Mouse (Mus musculus): Measurements from ENCODE around the gene Gtf3a. TPM values are rescaled to one million over a fixed set of nuclear protein-coding genes. Genes with fewer than 3 reads are reported as not detected.

Gene Gtf3a
- polyA plus RNA-seq, 1 experiment from 2014 or later: 79.2 TPM

GRCm38 (mm10) chr5:146987588-146987987 lies 39.1 kb downstream of the Gtf3a start:
- no peak for ATAC-seq (ENCODE audit: extremely low read depth, insufficient number of reproducible peaks, low FRiP score, low TSS enrichment)
- Histone ChIP-seq H3K4me1 (peaks cover 5% of the 10 kb centered on the region), H3K9me3 (no peaks in the 10 kb centered on the region), H3K36me3 (no peaks in the 10 kb centered on the region), H3K27ac (replicated peaks) (no peak overlapping the region), H3K4me2 (no peak overlapping the region), H3K4me3 (no peak overlapping the region), H3K9ac (no peak overlapping the region), H3K27me3 (replicated peaks) (peaks cover 49% of the 10 kb centered on the region)
- WGBS: 87% methylated on average over 10 of the region's 10 CpGs

- Histone ChIP-seq H3K9me3 (no peaks in the 10 kb centered on the region), H3K4me2 (no peak overlapping the region), H3K36me3 (no peaks in the 10 kb centered on the region), H3K9ac (no peak overlapping the region), H3K4me1 (peaks cover 5% of the 10 kb centered on the region), H3K27me3 (replicated peaks) (peaks cover 37% of the 10 kb centered on the region), H3K4me3 (no peak overlapping the region), H3K27ac (replicated peaks) (no peak overlapping the region)
- no peak for ATAC-seq (ENCODE audit: extremely low read depth, insufficient number of reproducible peaks, low FRiP score, low TSS enrichment)
- 35% methylated on average over 5 of the region's 5 CpGs for WGBS
These were observed 40.6 kb downstream of the Gtf3a start for GRCm38 (mm10) chr5:146989051-146989450.

- Histone ChIP-seq H3K9me3 (no peaks in the 10 kb centered on the region), H3K4me3 (no peak overlapping the region), H3K27ac (replicated peaks) (no peak overlapping the region), H3K36me3 (no peaks in the 10 kb centered on the region), H3K4me1 (peaks cover 5% of the 10 kb centered on the region), H3K9ac (no peak overlapping the region), H3K27me3 (replicated peaks) (0 out of 2 replicates have a peak, but pooled peaks cover 3% of the 10 kb centered on the region), H3K4me2 (no peak overlapping the region)
- ATAC-seq (ENCODE audit: extremely low read depth, insufficient number of reproducible peaks, low FRiP score, low TSS enrichment): no peak
- WGBS: 64% methylated on average over 8 of the region's 8 CpGs
These were observed 45.1 kb downstream of the Gtf3a start for GRCm38 (mm10) chr5:146993509-146993908.

GRCm38 (mm10) chr5:146994973-146995372 lies 46.5 kb downstream of the Gtf3a start:
- WGBS: 39% methylated on average over 6 of the region's 6 CpGs
- no peak for ATAC-seq (ENCODE audit: extremely low read depth, insufficient number of reproducible peaks, low FRiP score, low TSS enrichment)
- no peaks in the 10 kb centered on the region for H3K36me3 ChIP-seq

GRCm38 (mm10) chr5:146996812-146997211 lies 48.4 kb downstream of the Gtf3a start:
- H3K27ac ChIP-seq (replicated peaks): no peak overlapping the region
- H3K4me2 ChIP-seq: no peak overlapping the region
- no peaks in the 10 kb centered on the region for H3K4me1 ChIP-seq
- 0 out of 2 replicates have a peak, but pooled peaks cover 3% of the 10 kb centered on the region for H3K27me3 ChIP-seq (replicated peaks)
- WGBS: 76% methylated on average over 7 of the region's 7 CpGs
- no peaks in the 10 kb centered on the region for H3K36me3 ChIP-seq
- no peak for ATAC-seq (ENCODE audit: extremely low read depth, insufficient number of reproducible peaks, low FRiP score, low TSS enrichment)
- peaks cover 4% of the 10 kb centered on the region for H3K9me3 ChIP-seq
- H3K4me3 ChIP-seq: no peak overlapping the region
- H3K9ac ChIP-seq: no peak overlapping the region

More at GRCm38 (mm10) chr5:146994973-146995372, 46.5 kb downstream of the Gtf3a start:
- Histone ChIP-seq H3K27me3 (replicated peaks) (0 out of 2 replicates have a peak, but pooled peaks cover 3% of the 10 kb centered on the region), H3K27ac (replicated peaks) (no peak overlapping the region), H3K4me2 (no peak overlapping the region), H3K4me1 (no peaks in the 10 kb centered on the region), H3K9me3 (peaks cover 4% of the 10 kb centered on the region; the same call in 1 of the 2 replicates), H3K4me3 (no peak overlapping the region), H3K9ac (no peak overlapping the region)

GRCm38 (mm10) chr5:146998802-146999201 lies 50.3 kb downstream of the Gtf3a start:
- no peaks in the 10 kb centered on the region for H3K36me3 ChIP-seq
- H3K9ac ChIP-seq: no peak overlapping the region
- H3K4me2 ChIP-seq: no peak overlapping the region
- no peaks in the 10 kb centered on the region for H3K27me3 ChIP-seq (replicated peaks)
- WGBS: 87% methylated on average over 12 of the region's 12 CpGs
- no peak overlapping the region for H3K4me3 ChIP-seq
- ATAC-seq (ENCODE audit: extremely low read depth, insufficient number of reproducible peaks, low FRiP score, low TSS enrichment): no peak
- H3K9me3 ChIP-seq: peaks cover 11% of the 10 kb centered on the region
- H3K4me1 ChIP-seq: no peaks in the 10 kb centered on the region
- no peak overlapping the region for H3K27ac ChIP-seq (replicated peaks)

GRCm38 (mm10) chr5:147001312-147001711 lies 52.9 kb downstream of the Gtf3a start:
- H3K4me1 ChIP-seq: no peaks in the 10 kb centered on the region
- H3K27ac ChIP-seq (replicated peaks): no peak overlapping the region
- no peak overlapping the region for H3K9ac ChIP-seq
- no peak for ATAC-seq (ENCODE audit: extremely low read depth, insufficient number of reproducible peaks, low FRiP score, low TSS enrichment)
- no peak overlapping the region for H3K4me3 ChIP-seq
- WGBS: 83% methylated on average over 4 of the region's 4 CpGs
- no peaks in the 10 kb centered on the region; the same call in 1 of the 2 replicates for H3K27me3 ChIP-seq (replicated peaks)
- peaks cover 14% of the 10 kb centered on the region for H3K9me3 ChIP-seq
- H3K36me3 ChIP-seq: no peaks in the 10 kb centered on the region
- H3K4me2 ChIP-seq: no peak overlapping the region

- no peak overlapping the region for H3K9ac ChIP-seq
- no peak overlapping the region for H3K27ac ChIP-seq (replicated peaks)
- H3K4me1 ChIP-seq: no peaks in the 10 kb centered on the region
- WGBS: 67% methylated on average over 1 of the region's 1 CpGs
- H3K9me3 ChIP-seq: peaks cover 14% of the 10 kb centered on the region
- no peak overlapping the region for H3K4me3 ChIP-seq
- no peaks in the 10 kb centered on the region for H3K36me3 ChIP-seq
- no peak overlapping the region for H3K4me2 ChIP-seq
- no peak for ATAC-seq (ENCODE audit: extremely low read depth, insufficient number of reproducible peaks, low FRiP score, low TSS enrichment)
- H3K27me3 ChIP-seq (replicated peaks): no peaks in the 10 kb centered on the region; the same call in 1 of the 2 replicates
These were observed 54.8 kb downstream of the Gtf3a start for GRCm38 (mm10) chr5:147003303-147003702.

Other genes starting within 250 kb of the Gtf3a start
- 11.0 and 11.1 TPM in 2 replicates for gene Usp12, start 153.7 kb upstream of the Gtf3a start, polyA plus RNA-seq (2015; fragmentation: Nextera tagmentation; extraction: Ambion mirVana)
- gene Rpl21, start 115.8 kb upstream of the Gtf3a start, polyA plus RNA-seq (2015; fragmentation: Nextera tagmentation; extraction: Ambion mirVana): 348 and 372 TPM in 2 replicates
- 8.1 and 10.7 TPM in 2 replicates for gene Rasl11a, start 103.6 kb upstream of the Gtf3a start, polyA plus RNA-seq (2015; fragmentation: Nextera tagmentation; extraction: Ambion mirVana)
- gene Mtif3, start 15.1 kb downstream of the Gtf3a start, polyA plus RNA-seq (2015; fragmentation: Nextera tagmentation; extraction: Ambion mirVana): 20.5 and 22.7 TPM in 2 replicates
- 10.3 and 10.8 TPM in 2 replicates for gene Lnx2, start 127.9 kb downstream of the Gtf3a start, polyA plus RNA-seq (2015; fragmentation: Nextera tagmentation; extraction: Ambion mirVana)
- 90.1 and 98.2 TPM in 2 replicates for gene Polr1d, start 128.4 kb downstream of the Gtf3a start, polyA plus RNA-seq (2015; fragmentation: Nextera tagmentation; extraction: Ambion mirVana)
- gene Gsx1, start 240.0 kb downstream of the Gtf3a start, polyA plus RNA-seq (2015; fragmentation: Nextera tagmentation; extraction: Ambion mirVana): not detected in 2 replicates

Measured in heart, embryonic 13.5 days (tissue).